Mouse (Mus musculus) cortical plate, adult 2 months (tissue): ENCODE measurements around the gene Evc2.

Experiments used
- CTCF ChIP-seq: fragments of 200-500 bp; IDR thresholded peaks from 2 replicates; pipeline ENCODE4 v1.5.1; 2011; ENCODE audit warnings: mild to moderate bottlenecking, control low read depth, low read length; ENCODE audit not compliant: insufficient read depth; ENCODE audit errors: extremely low read depth
- POLR2A ChIP-seq: fragments of 200-500 bp; IDR thresholded peaks from 2 replicates; pipeline ENCODE4 v1.6.1; 2011; ENCODE audit warnings: mild to moderate bottlenecking, low read length, control low read depth; ENCODE audit not compliant: insufficient read depth; ENCODE audit errors: extremely low read depth

GRCm38 (mm10) chr5:37290983-37291382 is 47.3 kb upstream of the Evc2 start:
- TF ChIP-seq POLR2A (no peak), CTCF (peak; percentile 58)
